Mouse (Mus musculus): Measurements from ENCODE around the gene Fam76b.
"Not testable (repeated sequence)": the region's sequence is repeated elsewhere in the genome, so short reads cannot be mapped to it uniquely, and the experiment has no call there.

The Fam76b gene

GRCm38 (mm10) chr9:13827406-13828086 lies at the start of gene Fam76b:
Gene Fam76b, plus strand, starts transcription at chr9:13827716.
- peak; percentile 100 for DNase-seq (ENCODE audit: low read depth, low spot score)

- no peak for DNase-seq (ENCODE audit: low read depth, low spot score)
These were observed 45.5 kb upstream of the Fam76b start for GRCm38 (mm10) chr9:13781985-13782384.

GRCm38 (mm10) chr9:13790864-13791263 lies 36.7 kb upstream of the Fam76b start:
- not testable (repeated sequence) for DNase-seq (ENCODE audit: low read depth, low spot score)

- no peak for DNase-seq (ENCODE audit: low read depth, low spot score)
These were observed 33.2 kb upstream of the Fam76b start for GRCm38 (mm10) chr9:13794302-13794701.

- DNase-seq (ENCODE audit: low read depth, low spot score) = no peak
These were observed 32.8 kb upstream of the Fam76b start for GRCm38 (mm10) chr9:13794756-13795155.

GRCm38 (mm10) chr9:13804480-13804879 lies 23.0 kb upstream of the Fam76b start:
- DNase-seq (ENCODE audit: low read depth, low spot score) = no peak

DNA sequence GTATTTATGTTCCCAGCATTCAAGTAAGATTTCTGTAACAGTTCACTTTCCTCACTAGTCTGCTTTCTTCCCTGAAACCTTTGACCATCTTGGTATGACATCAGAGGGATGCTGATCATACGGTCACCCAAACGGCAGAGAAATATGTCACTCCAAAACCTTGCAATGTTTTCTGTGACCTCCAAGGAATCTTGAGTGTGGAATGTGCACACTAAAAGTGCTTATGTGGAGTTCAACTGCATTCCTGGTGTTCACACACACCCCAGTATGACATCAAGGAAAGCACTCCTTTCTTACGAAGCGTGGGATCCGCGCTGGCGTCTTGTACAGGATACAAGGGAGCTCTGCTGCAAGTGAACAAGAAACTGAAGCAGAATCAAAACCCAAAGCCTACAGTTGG lies 20.7 kb upstream of the Fam76b start:
- no peak for DNase-seq (ENCODE audit: low read depth, low spot score)

- no peak for DNase-seq (ENCODE audit: low read depth, low spot score)
These were observed 19.9 kb upstream of the Fam76b start for GRCm38 (mm10) chr9:13807657-13808056.

DNA sequence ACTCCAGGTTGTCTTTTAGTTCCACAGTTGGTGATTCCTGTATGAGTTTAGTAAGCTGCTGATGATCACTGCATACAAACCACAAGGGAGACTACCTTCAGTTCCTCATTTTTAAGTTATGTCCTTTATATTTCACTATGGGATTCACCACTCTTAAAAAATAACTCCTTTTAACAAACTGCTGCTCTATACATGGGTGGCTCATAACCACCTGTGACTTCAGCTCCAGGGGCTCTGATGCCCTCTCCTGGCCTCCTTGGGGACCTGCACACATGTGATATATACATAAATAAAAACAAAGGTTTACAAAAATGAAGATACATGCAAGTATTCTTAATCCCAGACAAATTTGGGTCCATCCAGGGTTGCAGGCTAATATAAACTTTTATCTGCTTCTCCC lies 17.6 kb upstream of the Fam76b start:
- peak; percentile 55 for DNase-seq (ENCODE audit: low read depth, low spot score)

DNA sequence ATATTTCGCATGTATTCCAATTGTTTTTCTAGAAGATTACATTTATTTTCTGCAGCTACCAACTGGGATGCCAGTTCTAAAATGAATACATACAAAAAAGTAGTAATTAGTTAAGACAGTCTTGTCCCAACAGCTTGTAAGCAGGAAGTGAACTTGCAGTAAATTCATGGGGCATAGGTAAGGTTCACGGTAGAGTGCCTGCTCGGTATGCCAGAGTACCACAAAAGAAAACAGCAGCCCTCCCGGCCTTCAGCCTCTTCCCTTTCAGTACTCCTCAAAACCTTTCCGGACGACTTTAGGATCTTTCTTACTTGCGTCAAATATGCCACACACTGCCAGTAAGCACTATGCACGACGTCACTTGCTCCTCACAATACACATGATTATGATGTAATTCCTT lies 9.1 kb upstream of the Fam76b start:
- DNase-seq (ENCODE audit: low read depth, low spot score) = no peak

GRCm38 (mm10) chr9:13820774-13821173 lies 6.7 kb upstream of the Fam76b start:
- DNase-seq (ENCODE audit: low read depth, low spot score) = no peak

DNA sequence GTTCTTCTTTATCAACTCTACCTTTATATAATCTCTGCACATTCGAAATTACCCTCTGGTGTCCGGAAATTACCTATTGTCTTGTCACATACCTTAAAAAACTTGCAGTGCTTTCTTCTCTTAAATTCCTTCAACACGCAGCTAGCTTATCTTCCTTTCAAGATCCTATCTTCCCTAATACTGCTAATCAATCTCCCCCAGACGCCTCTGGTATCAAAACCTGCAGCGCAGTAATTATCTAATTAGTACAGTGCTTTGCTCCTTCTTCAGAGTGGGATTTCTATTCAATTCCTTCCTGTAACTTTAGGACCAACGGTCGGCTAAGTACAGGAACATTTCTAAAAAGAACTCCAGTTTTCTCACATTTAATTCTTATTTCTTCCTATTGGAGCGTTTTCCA lies 1.6 kb upstream of the Fam76b start:
- DNase-seq (ENCODE audit: low read depth, low spot score) = no peak

DNA sequence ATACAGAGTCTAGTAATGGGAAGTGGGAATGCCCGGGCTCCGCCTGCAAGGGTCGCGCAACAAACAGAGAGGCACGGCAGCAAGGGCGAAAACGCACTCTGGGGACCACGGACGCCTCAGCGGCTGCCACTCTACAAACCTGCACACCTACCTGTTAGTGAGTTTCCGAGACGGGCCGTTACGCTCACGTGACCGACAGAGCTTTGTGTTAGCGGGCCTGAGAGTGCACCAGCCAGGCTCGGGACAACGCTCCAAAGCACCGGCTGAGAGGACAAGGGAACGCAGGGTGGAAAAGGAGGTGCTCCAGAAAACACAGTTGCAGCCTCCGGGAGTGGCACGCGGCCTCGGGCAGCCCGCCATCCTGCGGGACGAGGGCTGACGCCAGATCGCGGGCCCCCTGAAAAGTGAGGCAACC lies 1.1 kb upstream of the Fam76b start:
- peak; percentile 84 for DNase-seq (ENCODE audit: low read depth, low spot score)

DNA sequence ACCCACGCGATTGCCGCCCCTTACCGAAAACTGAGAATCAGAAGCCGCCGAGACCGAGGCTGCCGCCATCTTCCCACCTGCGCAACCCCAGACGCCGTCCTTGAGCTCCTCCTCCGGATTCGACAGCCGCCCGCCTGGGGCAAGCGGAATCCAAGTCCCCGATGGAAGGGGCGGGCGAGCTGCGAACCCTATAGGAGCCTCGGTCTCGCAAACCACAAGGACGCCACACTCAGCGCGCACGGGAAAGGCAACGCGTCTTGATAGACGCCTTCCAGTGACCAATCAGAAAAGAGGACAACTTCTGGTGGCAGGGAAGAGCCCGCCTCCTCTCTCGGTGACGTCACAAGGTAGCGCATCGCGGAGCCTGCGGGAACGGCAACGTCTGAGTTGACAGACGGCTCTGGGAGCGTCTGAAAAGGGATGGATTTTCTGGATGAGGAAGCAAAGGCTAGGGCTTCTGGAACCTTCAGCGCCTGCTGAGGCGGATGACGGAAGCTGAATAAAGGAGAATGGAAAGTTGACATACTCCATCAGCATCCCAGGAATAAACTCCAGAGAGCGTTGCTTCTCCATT lies 597 bp upstream of the Fam76b start, which contains the start of gene Cep57:
Gene Cep57 (minus strand): TSS at position 276 of the 574 bp plus-strand sequence.
- DNase-seq (ENCODE audit: low read depth, low spot score) = peak; percentile 99

GRCm38 (mm10) chr9:13828087-13828441 lies 548 bp downstream of the Fam76b start:
- peak; percentile 87 for DNase-seq (ENCODE audit: low read depth, low spot score)

DNA sequence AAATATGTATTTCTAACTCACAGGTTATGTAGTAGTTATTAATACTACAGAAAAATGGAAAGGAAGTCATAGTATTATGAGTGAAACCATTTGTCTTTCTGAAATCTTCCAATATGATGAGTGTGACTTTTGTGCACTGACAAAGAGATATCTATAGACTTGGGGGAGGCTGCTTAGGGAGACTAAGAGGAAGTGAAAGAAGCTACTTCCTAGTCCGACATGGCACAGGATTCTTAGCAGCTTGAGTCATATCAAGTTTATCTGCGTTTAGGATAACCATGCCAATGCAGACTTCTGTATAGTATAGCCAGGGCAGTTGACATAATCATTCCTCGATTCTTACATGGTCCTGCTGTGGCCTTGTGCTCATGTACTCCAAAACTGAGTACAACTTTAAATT lies 7.7 kb downstream of the Fam76b start:
- DNase-seq (ENCODE audit: low read depth, low spot score) = no peak

GRCm38 (mm10) chr9:13836726-13837125 lies 9.2 kb downstream of the Fam76b start:
- no peak for DNase-seq (ENCODE audit: low read depth, low spot score)

GRCm38 (mm10) chr9:13847591-13847990 lies 20.1 kb downstream of the Fam76b start:
- no peak for DNase-seq (ENCODE audit: low read depth, low spot score)

DNA sequence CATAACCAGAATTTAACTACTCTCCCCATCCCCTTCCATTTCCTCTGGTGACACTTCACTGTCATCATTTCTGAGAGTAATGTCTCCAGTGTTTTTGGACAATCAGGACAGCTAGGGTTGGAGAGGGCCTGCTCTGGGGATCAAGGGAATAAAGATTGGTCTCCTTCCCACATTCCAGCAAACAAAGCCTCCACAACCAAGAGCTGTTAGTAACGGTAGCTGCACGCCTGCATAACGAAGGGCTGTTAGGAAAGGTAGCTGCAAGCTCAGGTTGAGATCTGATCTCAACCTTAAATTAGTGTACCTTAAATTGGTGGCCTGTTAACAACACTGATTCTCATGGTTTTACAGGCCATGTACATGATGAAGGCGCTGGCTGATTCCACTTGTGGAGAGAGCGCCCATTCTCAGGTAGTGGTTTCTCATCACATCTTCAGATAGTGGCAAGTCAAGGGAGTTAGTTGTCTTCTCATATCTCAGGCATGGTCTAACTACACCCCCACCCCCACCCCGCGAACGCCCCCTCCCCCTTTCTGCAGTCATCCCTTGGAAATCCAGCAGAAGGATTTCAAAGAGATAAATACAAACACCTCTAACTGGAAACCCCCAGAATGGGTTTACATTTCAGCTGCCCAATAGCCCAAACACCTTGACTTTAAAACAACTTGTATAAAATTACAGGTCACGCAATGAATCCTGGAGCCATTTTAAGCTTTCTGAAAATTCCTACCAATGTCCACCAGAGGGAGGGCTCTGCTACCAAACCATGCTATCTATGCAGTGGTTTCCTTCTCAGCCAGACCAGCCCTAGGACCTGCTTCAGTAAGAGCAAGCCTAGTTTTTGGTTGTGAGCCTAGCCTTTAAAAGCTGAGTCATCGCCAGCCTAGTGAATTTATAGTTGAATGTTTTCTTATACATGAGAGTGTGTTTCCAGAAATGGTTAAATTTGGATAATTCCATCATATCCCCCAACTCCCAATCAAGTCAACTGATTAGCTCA lies 21.3 kb downstream of the Fam76b start:
- DNase-seq (ENCODE audit: low read depth, low spot score) = peak; percentile 71

GRCm38 (mm10) chr9:13853876-13854275 lies 26.4 kb downstream of the Fam76b start:
- DNase-seq (ENCODE audit: low read depth, low spot score) = no peak

DNA sequence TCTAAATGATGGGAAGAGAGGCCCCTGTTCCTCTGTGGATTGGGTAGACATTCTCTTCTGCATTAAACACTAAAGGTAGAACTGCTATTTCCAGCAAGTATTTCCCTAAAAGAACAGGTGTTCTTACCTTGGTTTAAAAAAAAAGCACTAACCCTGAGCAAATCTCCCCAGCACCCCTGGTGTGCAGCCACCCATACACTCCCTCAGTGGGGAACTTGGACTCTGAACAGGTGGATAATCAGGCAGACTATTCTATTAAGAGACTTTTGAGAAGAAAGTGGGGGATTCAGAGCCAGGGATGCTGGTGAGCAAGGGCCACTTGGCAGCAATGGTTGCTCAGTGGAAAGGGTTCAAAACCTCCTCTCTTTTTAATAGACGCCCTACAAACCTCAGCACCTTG lies 28.7 kb downstream of the Fam76b start:
- DNase-seq (ENCODE audit: low read depth, low spot score) = no peak

- no peak for DNase-seq (ENCODE audit: low read depth, low spot score)
These were observed 29.3 kb downstream of the Fam76b start for GRCm38 (mm10) chr9:13856777-13857176.
